In the genomic region with DNA sequence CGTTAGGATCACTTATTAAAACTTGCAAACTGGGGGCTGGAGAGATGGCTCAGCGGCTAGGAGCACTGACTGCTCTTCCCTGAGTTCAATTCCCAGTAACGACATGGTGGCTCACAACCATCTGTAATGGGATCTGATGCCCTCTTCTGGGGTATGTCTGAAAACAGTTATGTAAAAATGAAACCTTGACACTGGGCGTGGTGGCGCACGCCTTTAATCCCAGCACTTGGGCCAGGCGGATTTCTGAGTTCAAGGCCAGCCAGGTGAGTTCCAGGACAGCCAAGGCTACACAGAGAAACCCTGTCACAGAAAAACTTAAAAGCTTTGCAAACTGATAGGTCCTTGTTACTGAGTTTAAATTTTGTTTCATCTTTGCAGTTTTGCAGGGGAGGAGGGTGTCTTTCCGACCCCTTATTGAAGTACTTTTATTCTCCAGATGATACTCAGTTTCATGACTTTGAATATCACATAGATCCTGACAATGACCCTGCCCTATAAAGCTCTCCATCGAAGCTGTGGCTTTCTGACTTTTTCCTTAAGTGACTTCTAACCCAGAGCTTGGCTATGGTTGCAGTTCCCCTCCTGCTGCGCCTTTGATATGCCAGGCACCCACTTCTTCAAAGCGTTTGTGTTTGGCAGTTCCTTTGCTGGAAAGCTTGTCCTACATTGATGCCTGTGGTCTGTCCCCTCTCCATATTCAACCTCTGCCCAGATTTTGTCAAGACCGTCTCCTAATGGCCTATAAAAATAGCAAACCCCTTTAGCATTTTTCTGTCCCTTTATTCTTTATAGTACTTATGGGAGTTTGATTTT, we compare ENCODE assay signal across 22 mouse cellular contexts. TPM values are rescaled to one million over a fixed set of nuclear protein-coding genes. Genes with fewer than 3 reads are reported as not detected.
DNase-seq lines count a peak whose midpoint lies in the region; ATAC-seq lines count a peak whose summit lies in the region.
"Had no signal": no experiment of that assay in that cellular context is flagged by ENCODE, and none has a peak within 500 bp of the region (broad histone marks: within the 10 kb centered on the region; RNA-seq: fewer than 3 reads in every experiment).

No protein-coding gene starts in this region.

- peaks cover 41% of the 10 kb centered on the region for H3K36me3 ChIP-seq in embryonic facial prominence, embryonic 12.5 days
- H3K36me3 ChIP-seq in embryonic facial prominence, embryonic 10.5 days (replicated peaks) = peaks cover 55% of the 10 kb centered on the region
- H3K36me3 ChIP-seq in liver, embryonic 11.5 days (ENCODE audit: control insufficient read depth, insufficient read depth, low read length) = peaks cover 39% of the 10 kb centered on the region
- peaks cover 23% of the 10 kb centered on the region; the same call in 1 of the 2 replicates for H3K36me3 ChIP-seq in midbrain, embryonic 15.5 days (replicated peaks)
- H3K36me3 ChIP-seq in midbrain, embryonic 10.5 days = peaks cover 61% of the 10 kb centered on the region
- H3K36me3 ChIP-seq in liver, embryonic 13.5 days = peaks cover 50% of the 10 kb centered on the region

- H3K9me3 ChIP-seq in embryonic facial prominence, embryonic 12.5 days = no peaks in the 10 kb centered on the region
- H3K9me3 ChIP-seq in embryonic facial prominence, embryonic 10.5 days = no peaks in the 10 kb centered on the region
- H3K9me3 ChIP-seq in liver, embryonic 11.5 days (ENCODE audit: control insufficient read depth, low read length) = no peaks in the 10 kb centered on the region
- H3K9me3 ChIP-seq in midbrain, embryonic 15.5 days = no peaks in the 10 kb centered on the region
- no peaks in the 10 kb centered on the region for H3K9me3 ChIP-seq in midbrain, embryonic 10.5 days (replicated peaks)
- H3K9me3 ChIP-seq in liver, embryonic 13.5 days (replicated peaks) = no peaks in the 10 kb centered on the region
- H3K9me3 ChIP-seq: embryonic facial prominence, embryonic 15.5 days; heart, embryonic 15.5 days; hindbrain, embryonic 15.5 days; neural tube, embryonic 12.5 days had no signal

- no peaks in the 10 kb centered on the region for H3K27me3 ChIP-seq in embryonic facial prominence, embryonic 12.5 days
- H3K27me3 ChIP-seq in embryonic facial prominence, embryonic 10.5 days (replicated peaks; ENCODE audit: low read depth, poor library complexity, severe bottlenecking) = no peaks in the 10 kb centered on the region
- no peaks in the 10 kb centered on the region for H3K27me3 ChIP-seq in liver, embryonic 11.5 days (replicated peaks; ENCODE audit: control insufficient read depth, insufficient read depth, low read length)
- no peaks in the 10 kb centered on the region for H3K27me3 ChIP-seq in midbrain, embryonic 15.5 days (replicated peaks)
- H3K27me3 ChIP-seq in midbrain, embryonic 10.5 days (ENCODE audit: low read depth, poor library complexity, severe bottlenecking) = no peaks in the 10 kb centered on the region
- H3K27me3 ChIP-seq in liver, embryonic 13.5 days = peaks cover 10% of the 10 kb centered on the region
- H3K27me3 ChIP-seq: embryonic facial prominence, embryonic 15.5 days; heart, embryonic 15.5 days; hindbrain, embryonic 15.5 days; neural tube, embryonic 12.5 days; Patski had no signal

- 51% methylated on average over 12 of the region's 12 CpGs for WGBS in embryonic facial prominence, embryonic 12.5 days
- WGBS in embryonic facial prominence, embryonic 10.5 days = 51% methylated on average over 12 of the region's 12 CpGs
- 47% methylated on average over 12 of the region's 12 CpGs for WGBS in liver, embryonic 11.5 days
- 61% methylated on average over 12 of the region's 12 CpGs for WGBS in midbrain, embryonic 15.5 days
- 57% methylated on average over 12 of the region's 12 CpGs for WGBS in midbrain, embryonic 10.5 days
- WGBS in liver, embryonic 13.5 days (ENCODE audit: insufficient replicate concordance) = 54% methylated on average over 12 of the region's 12 CpGs

- peaks cover 5% of the 10 kb centered on the region; the same call in 1 of the 2 replicates for H3K4me1 ChIP-seq in embryonic facial prominence, embryonic 12.5 days
- H3K4me1 ChIP-seq in embryonic facial prominence, embryonic 10.5 days = peaks cover 3% of the 10 kb centered on the region
- H3K4me1 ChIP-seq in liver, embryonic 11.5 days (replicated peaks; ENCODE audit: control insufficient read depth, insufficient read depth, low read length) = peaks cover 8% of the 10 kb centered on the region; the same call in 1 of the 2 replicates
- peaks cover 6% of the 10 kb centered on the region for H3K4me1 ChIP-seq in midbrain, embryonic 15.5 days
- peaks cover 7% of the 10 kb centered on the region for H3K4me1 ChIP-seq in midbrain, embryonic 10.5 days
- peaks cover 29% of the 10 kb centered on the region for H3K4me1 ChIP-seq in liver, embryonic 13.5 days (replicated peaks)

- no peak overlapping the region for H3K9ac ChIP-seq in embryonic facial prominence, embryonic 12.5 days
- no peak overlapping the region for H3K9ac ChIP-seq in liver, embryonic 11.5 days (ENCODE audit: low read depth, low read length)
- no peak overlapping the region for H3K9ac ChIP-seq in midbrain, embryonic 15.5 days
- H3K9ac ChIP-seq in liver, embryonic 13.5 days = no peak overlapping the region
- H3K9ac ChIP-seq: embryonic facial prominence, embryonic 15.5 days; heart, embryonic 15.5 days; hindbrain, embryonic 15.5 days; liver, embryonic 14.5 days; neural tube, embryonic 12.5 days had no signal

- no peak for ATAC-seq in embryonic facial prominence, embryonic 12.5 days (ENCODE audit: insufficient number of reproducible peaks, insufficient read depth, low FRiP score, low TSS enrichment)
- ATAC-seq in liver, embryonic 11.5 days (replicated peaks; ENCODE audit: low FRiP score) = peak; percentile 19; the same call in 1 of the 2 replicates
- ATAC-seq in midbrain, embryonic 15.5 days (replicated peaks) = peak; percentile 40; the same call in 1 of the 2 replicates
- 0 out of 2 replicates have a peak, but pooled peaks have one; percentile 25 for ATAC-seq in liver, embryonic 13.5 days (ENCODE audit: low read depth)
- ATAC-seq: activated CD4-positive, CD25-positive, alpha-beta regulatory T cell, adult 4 months; forebrain, embryonic 14.5 days; Patski had no signal

- H3K27ac ChIP-seq in embryonic facial prominence, embryonic 12.5 days = peak overlapping the region; percentile 23; the same call in 1 of the 2 replicates
- H3K27ac ChIP-seq in embryonic facial prominence, embryonic 10.5 days (replicated peaks) = no peak overlapping the region
- no peak overlapping the region for H3K27ac ChIP-seq in liver, embryonic 11.5 days (ENCODE audit: low read depth, low read length)
- no peak overlapping the region for H3K27ac ChIP-seq in midbrain, embryonic 15.5 days
- no peak overlapping the region for H3K27ac ChIP-seq in midbrain, embryonic 10.5 days (replicated peaks)
- H3K27ac ChIP-seq in liver, embryonic 13.5 days = peak overlapping the region; percentile 8; the same call in 1 of the 2 replicates
- H3K27ac ChIP-seq: embryonic facial prominence, embryonic 15.5 days; heart, embryonic 15.5 days; hindbrain, embryonic 15.5 days; liver, embryonic 14.5 days; macrophage; neural tube, embryonic 12.5 days had no signal

- no peak overlapping the region for H3K4me3 ChIP-seq in embryonic facial prominence, embryonic 12.5 days
- H3K4me3 ChIP-seq in embryonic facial prominence, embryonic 10.5 days = no peak overlapping the region
- no peak overlapping the region for H3K4me3 ChIP-seq in liver, embryonic 11.5 days (ENCODE audit: low read depth, low read length)
- H3K4me3 ChIP-seq in midbrain, embryonic 15.5 days = no peak overlapping the region
- no peak overlapping the region for H3K4me3 ChIP-seq in midbrain, embryonic 10.5 days
- no peak overlapping the region for H3K4me3 ChIP-seq in liver, embryonic 13.5 days (replicated peaks)
- H3K4me3 ChIP-seq: embryonic facial prominence, embryonic 15.5 days; heart, embryonic 15.5 days; hindbrain, embryonic 15.5 days; neural tube, embryonic 12.5 days had no signal

- no peak overlapping the region for H3K4me2 ChIP-seq in embryonic facial prominence, embryonic 12.5 days (replicated peaks)
- no peak overlapping the region for H3K4me2 ChIP-seq in liver, embryonic 11.5 days
- H3K4me2 ChIP-seq in midbrain, embryonic 15.5 days = no peak overlapping the region
- H3K4me2 ChIP-seq in liver, embryonic 13.5 days = no peak overlapping the region
- H3K4me2 ChIP-seq: embryonic facial prominence, embryonic 15.5 days; heart, embryonic 15.5 days; hindbrain, embryonic 15.5 days; neural tube, embryonic 12.5 days had no signal

- no peak for DNase-seq in embryonic facial prominence, embryonic 10.5 days (ENCODE audit: low spot score)
- DNase-seq in liver, embryonic 11.5 days (ENCODE audit: low spot score) = no peak
- no peak for DNase-seq in liver
- DNase-seq in midbrain, embryonic 10.5 days (ENCODE audit: low spot score) = no peak
- DNase-seq in liver, embryonic 13.5 days = no peak
- DNase-seq in spleen, postnatal 36 days (ENCODE audit: low spot score in 2 of 2) = no peak
- DNase-seq: adrenal gland, adult 8-10 months; cerebellum, adult 11-12 months; cerebellum, postnatal 25 days; retina, postnatal 1 day; thymus, postnatal 14 days had no signal

RNA-seq across cellular contexts. Expression of gene Rasl11a, which starts 5.8 kb away (rescaled TPM):
- 17.2 and 18.8 TPM in 2 replicates for polyA plus RNA-seq in embryonic facial prominence, embryonic 12.5 days (2016; fragmentation: Nextera tagmentation; extraction: Ambion mirVana)
- 33.3 and 34.6 TPM in 2 replicates for polyA plus RNA-seq in embryonic facial prominence, embryonic 10.5 days (2016; fragmentation: Nextera tagmentation; extraction: Ambion mirVana)
- 4.3 and 4.9 TPM in 2 replicates for polyA plus RNA-seq in liver, embryonic 11.5 days (2014; fragmentation: Nextera tagmentation; extraction: Ambion mirVana)
- 7.4 and 9.2 TPM in 2 replicates for polyA plus RNA-seq in midbrain, embryonic 15.5 days (2015; fragmentation: Nextera tagmentation; extraction: Ambion mirVana)
- polyA plus RNA-seq in midbrain, embryonic 10.5 days (2016; fragmentation: Nextera tagmentation; extraction: Ambion mirVana) = 30.1 and 37.2 TPM in 2 replicates
- 2.9 and 3.1 TPM in 2 replicates for polyA plus RNA-seq in liver, embryonic 13.5 days (2015; fragmentation: Nextera tagmentation; extraction: Ambion mirVana)
- polyA plus RNA-seq: macrophage had no signal

RNA-seq across cellular contexts. Expression of gene Rpl21, which starts 6.4 kb away (rescaled TPM):
- polyA plus RNA-seq in embryonic facial prominence, embryonic 12.5 days (2016; fragmentation: Nextera tagmentation; extraction: Ambion mirVana) = 521 and 529 TPM in 2 replicates
- polyA plus RNA-seq in embryonic facial prominence, embryonic 10.5 days (2016; fragmentation: Nextera tagmentation; extraction: Ambion mirVana) = 546 and 551 TPM in 2 replicates
- polyA plus RNA-seq in liver, embryonic 11.5 days (2014; fragmentation: Nextera tagmentation; extraction: Ambion mirVana) = 719 and 772 TPM in 2 replicates
- polyA plus RNA-seq in midbrain, embryonic 15.5 days (2015; fragmentation: Nextera tagmentation; extraction: Ambion mirVana) = 286 and 302 TPM in 2 replicates
- 451 and 536 TPM in 2 replicates for polyA plus RNA-seq in midbrain, embryonic 10.5 days (2016; fragmentation: Nextera tagmentation; extraction: Ambion mirVana)
- 460 and 482 TPM in 2 replicates for polyA plus RNA-seq in liver, embryonic 13.5 days (2015; fragmentation: Nextera tagmentation; extraction: Ambion mirVana)

RNA-seq across cellular contexts. Expression of gene Usp12, which starts 44.2 kb away (rescaled TPM):
- 17.0 and 20.3 TPM in 2 replicates for polyA plus RNA-seq in embryonic facial prominence, embryonic 12.5 days (2016; fragmentation: Nextera tagmentation; extraction: Ambion mirVana)
- 14.7 and 15.4 TPM in 2 replicates for polyA plus RNA-seq in embryonic facial prominence, embryonic 10.5 days (2016; fragmentation: Nextera tagmentation; extraction: Ambion mirVana)
- 11.1 and 12.8 TPM in 2 replicates for polyA plus RNA-seq in liver, embryonic 11.5 days (2014; fragmentation: Nextera tagmentation; extraction: Ambion mirVana)
- 16.4 and 16.7 TPM in 2 replicates for polyA plus RNA-seq in midbrain, embryonic 15.5 days (2015; fragmentation: Nextera tagmentation; extraction: Ambion mirVana)
- 14.4 and 14.6 TPM in 2 replicates for polyA plus RNA-seq in midbrain, embryonic 10.5 days (2016; fragmentation: Nextera tagmentation; extraction: Ambion mirVana)
- polyA plus RNA-seq in liver, embryonic 13.5 days (2015; fragmentation: Nextera tagmentation; extraction: Ambion mirVana) = 7.8 and 9.9 TPM in 2 replicates

Comparison
In these comparisons a context has a peak if more than half of its experiments do, and no peak if none do; other contexts are left out.
1. H3K27ac ChIP-seq: peak in embryonic facial prominence, embryonic 12.5 days (single experiment) and liver, embryonic 13.5 days (single experiment); none in embryonic facial prominence, embryonic 10.5 days (single experiment), liver, embryonic 11.5 days (single experiment), midbrain, embryonic 15.5 days (single experiment) and midbrain, embryonic 10.5 days (single experiment).